Mouse (Mus musculus): ENCODE measurements around the gene Pold2.

DNA sequence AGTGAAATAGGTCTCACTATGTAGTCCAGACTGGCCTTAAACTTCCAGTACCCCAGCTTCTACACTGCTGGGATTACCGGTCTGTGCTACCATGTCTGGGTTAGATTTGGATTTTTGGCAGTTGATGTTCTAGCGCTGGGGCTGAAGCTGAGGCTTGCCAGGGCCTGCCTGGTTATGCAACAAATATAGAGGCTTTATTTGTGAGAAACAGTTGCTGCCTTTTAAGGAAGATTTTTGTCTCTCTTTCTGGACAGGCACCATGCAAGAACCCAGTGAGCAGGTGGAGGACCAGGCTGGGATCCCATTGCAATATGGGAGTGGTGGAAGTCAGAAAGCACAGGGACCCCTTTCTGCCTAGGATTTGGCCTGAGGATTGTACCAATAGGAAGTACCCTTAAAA lies 36.3 kb downstream of the Pold2 start:
- no peak for TF ChIP-seq MAZ (IDR thresholded peaks at IDR 0.05; ENCODE audit: low read depth, low read length)
- no peak for TF ChIP-seq E2F4 (IDR thresholded peaks at IDR 0.05; ENCODE audit: borderline replicate concordance, low read depth, low read length)
- no peak for TF ChIP-seq ETS1 (IDR thresholded peaks at IDR 0.05; ENCODE audit: low read depth, low read length)

Measured in MEL (cell line).